Mouse (Mus musculus) CH12.LX (cell line): ENCODE measurements at regions not wholly inside any gene's neighbourhood (a gene's known extent, or its start where the extent isn't known, plus 50 kb on each side); places are given as distances from the start of the nearest gene placed in this dataset.

Source experiments
- DNase-seq: peaks from one replicate; pipeline ENCODE4 v3.0.0-alpha.2; 2013; ENCODE audit errors: extremely low read depth
- H3K27ac ChIP-seq: 2 replicates; pipeline ENCODE4 v1.5.1; 2012; ENCODE audit warnings: low read depth, mild to moderate bottlenecking, control low read depth, moderate library complexity; ENCODE audit not compliant: insufficient read depth
- H3K27me3 ChIP-seq: replicated peaks from 2 replicates; pipeline ENCODE3; 2012; ENCODE audit warnings: inconsistent platforms
- H3K36me3 ChIP-seq, 2 experiments: replicated peaks in 1 of 2; 2 replicates each; pipeline versions ENCODE3 to v1.6.1; 2012; ENCODE audit warnings: inconsistent platforms in 1 of 2, low read length in 1 of 2, mild to moderate bottlenecking in 1 of 2, mixed read lengths in 1 of 2, moderate library complexity in 1 of 2; ENCODE audit not compliant: control insufficient read depth in 1 of 2, insufficient read depth in 1 of 2
- H3K4me1 ChIP-seq, 2 experiments: 2 replicates each; pipeline ENCODE4 v1.6.1; 2012; ENCODE audit warnings: inconsistent platforms in 1 of 2, moderate library complexity in 1 of 2; ENCODE audit not compliant: insufficient read depth in 2 of 2, control insufficient read depth in 1 of 2
- H3K4me2 ChIP-seq: 2 replicates; pipeline ENCODE4 v1.6.1; 2012; ENCODE audit warnings: low read depth, mild to moderate bottlenecking, control low read depth; ENCODE audit not compliant: poor library complexity, insufficient read depth, severe bottlenecking
- H3K4me3 ChIP-seq, 3 experiments: fragments of 150-350 bp in 1 of 3; sonication (generic) in 1 of 3; replicated peaks in 1 of 3; 2 replicates each; pipeline versions ENCODE3 to v1.5.1; 2011 to 2012; ENCODE audit warnings: low read depth in 2 of 3, low read length in 2 of 3, mild to moderate bottlenecking in 2 of 3, moderate library complexity in 2 of 3, control low read depth in 1 of 3, improper control_type of control experiment in 1 of 3, inconsistent platforms in 1 of 3, mixed read lengths in 1 of 3; ENCODE audit not compliant: poor library complexity in 1 of 3
- H3K79me2 ChIP-seq: replicated peaks from 2 replicates; pipeline ENCODE4 v1.6.1; 2012; ENCODE audit warnings: mild to moderate bottlenecking, moderate library complexity; ENCODE audit not compliant: control insufficient read depth, poor library complexity, insufficient read depth, severe bottlenecking; ENCODE audit errors: extremely low read depth
- H3K9ac ChIP-seq: 2 replicates; pipeline ENCODE4 v1.6.1; 2012; ENCODE audit warnings: low read depth, mild to moderate bottlenecking, control low read depth, moderate library complexity; ENCODE audit not compliant: insufficient read depth
- H3K9me3 ChIP-seq: replicated peaks from 2 replicates; pipeline ENCODE3; 2012; ENCODE audit warnings: low read length, inconsistent platforms, mixed read lengths
- BHLHE40 ChIP-seq: IDR thresholded peaks from 2 replicates; pipeline ENCODE4 v1.6.1; 2011; ENCODE audit warnings: mild to moderate bottlenecking, low read depth, low read length, improper control_type of control experiment
- CHD1 ChIP-seq: IDR thresholded peaks from 2 replicates; pipeline ENCODE4 v1.6.1; 2012; ENCODE audit warnings: low read depth, low read length, improper control_type of control experiment, inconsistent platforms
- E2F4 ChIP-seq: IDR thresholded peaks from 2 replicates; pipeline ENCODE4 v1.6.1; 2011; ENCODE audit warnings: low read depth, low read length, improper control_type of control experiment; ENCODE audit not compliant: insufficient replicate concordance
- ELF1 ChIP-seq: IDR thresholded peaks from 2 replicates; pipeline ENCODE4 v1.6.1; 2014; ENCODE audit warnings: low read depth, mild to moderate bottlenecking, inconsistent platforms, low read length, improper control_type of control experiment
- ETS1 ChIP-seq: conservative IDR thresholded peaks from 2 replicates; pipeline ENCODE4 v1.6.1; 2012; ENCODE audit warnings: low read depth, mild to moderate bottlenecking, inconsistent platforms, low read length, improper control_type of control experiment, moderate library complexity
- JUN ChIP-seq: IDR thresholded peaks from 2 replicates; pipeline ENCODE4 v1.6.1; 2011; ENCODE audit warnings: low read depth, mild to moderate bottlenecking, low read length, improper control_type of control experiment, moderate library complexity; ENCODE audit not compliant: insufficient read depth
- MAZ ChIP-seq: IDR thresholded peaks from 2 replicates; pipeline ENCODE4 v1.6.1; 2012; ENCODE audit warnings: low read depth, mild to moderate bottlenecking, inconsistent platforms, low read length, improper control_type of control experiment, moderate library complexity
- MXI1 ChIP-seq: IDR thresholded peaks from 2 replicates; pipeline ENCODE4 v1.6.1; 2011; ENCODE audit warnings: mild to moderate bottlenecking, low read depth, low read length, improper control_type of control experiment
- NRF1 ChIP-seq: IDR thresholded peaks from 2 replicates; pipeline ENCODE4 v1.6.1; 2014; ENCODE audit warnings: low read depth, mild to moderate bottlenecking, inconsistent platforms, low read length, improper control_type of control experiment, moderate library complexity
- PAX5 ChIP-seq: IDR thresholded peaks from 2 replicates; pipeline ENCODE4 v1.6.1; 2012; ENCODE audit warnings: low read length, inconsistent platforms, mixed read lengths
- POLR2A ChIP-seq: IDR thresholded peaks from 2 replicates; pipeline ENCODE4 v1.6.1; 2011; ENCODE audit warnings: low read depth, mild to moderate bottlenecking, improper control_type of control experiment, low read length
- POLR2AphosphoS2 ChIP-seq: IDR thresholded peaks from 2 replicates; pipeline ENCODE4 v1.6.1; 2011; ENCODE audit warnings: low read depth, low read length, improper control_type of control experiment
- RAD21 ChIP-seq: IDR thresholded peaks from 2 replicates; pipeline ENCODE4 v1.6.1; 2011; ENCODE audit warnings: low read depth, mild to moderate bottlenecking, low read length, improper control_type of control experiment, moderate library complexity
- SIN3A ChIP-seq: IDR thresholded peaks from 2 replicates; pipeline ENCODE4 v1.6.1; 2012; ENCODE audit warnings: low read length, improper control_type of control experiment, inconsistent platforms
- TBP ChIP-seq: conservative IDR thresholded peaks from 2 replicates; pipeline ENCODE4 v1.6.1; 2011; ENCODE audit warnings: low read depth, low read length, improper control_type of control experiment
- TCF12 ChIP-seq: IDR thresholded peaks from 2 replicates; pipeline ENCODE4 v1.6.1; 2014; ENCODE audit warnings: low read depth, mild to moderate bottlenecking, inconsistent platforms, low read length, improper control_type of control experiment
- UBTF ChIP-seq: IDR thresholded peaks from 2 replicates; pipeline ENCODE4 v1.6.1; 2012; ENCODE audit warnings: low read depth, mild to moderate bottlenecking, inconsistent platforms, low read length, improper control_type of control experiment, moderate library complexity
- USF1 ChIP-seq: IDR thresholded peaks from 2 replicates; pipeline ENCODE4 v1.6.1; 2014; ENCODE audit warnings: low read depth, mild to moderate bottlenecking, inconsistent platforms, low read length, improper control_type of control experiment
- USF2 ChIP-seq: conservative IDR thresholded peaks from 2 replicates; pipeline ENCODE4 v1.6.1; 2011; ENCODE audit warnings: low read depth, low read length, improper control_type of control experiment
- dilution Hi-C: fragments of 300-500 bp; cut with MboI; formaldehyde crosslinking; loops from 2 replicates; pipeline ENCODE4 v1.14.3; 2020; ENCODE audit warnings: low sequenced_read_pairs; ENCODE audit not compliant: extremely low pct_unique_long_range_greater_than_20kb, extremely low pct_ligation_motif_present
- in situ Hi-C: fragments of 300-500 bp; cut with MboI; formaldehyde crosslinking; loops from 3 replicates; pipeline ENCODE4 v1.14.3; 2019; ENCODE audit warnings: low sequenced_read_pairs, low pct_ligation_motif_present, low pct_unique_long_range_greater_than_20kb, mixed read lengths

GRCm38 (mm10) chr11:52665343-52665742 is 99.1 kb upstream of the Fstl4 start:
- H3K4me2 ChIP-seq: no peak overlapping the region
- H3K9me3 ChIP-seq: peaks cover 10% of the 10 kb centered on the region
- H3K9ac ChIP-seq: no peak overlapping the region
- H3K4me3 ChIP-seq: no peak overlapping the region
- in situ Hi-C loops: no loop called here
- H3K79me2 ChIP-seq: no peaks in the 10 kb centered on the region
- no peaks in the 10 kb centered on the region for H3K4me1 ChIP-seq
- dilution Hi-C loops: no loop called here
- DNase-seq: no peak
- peaks cover 76% of the 10 kb centered on the region for H3K27me3 ChIP-seq
- no peak overlapping the region for H3K27ac ChIP-seq
- no peaks in the 10 kb centered on the region for H3K36me3 ChIP-seq
- TF ChIP-seq POLR2AphosphoS2 (no peak), NRF1 (no peak), ETS1 (no peak), MXI1 (no peak), ELF1 (no peak), TCF12 (no peak), JUN (no peak), UBTF (no peak), SIN3A (no peak), CHD1 (no peak), USF1 (no peak), E2F4 (no peak)

DNA sequence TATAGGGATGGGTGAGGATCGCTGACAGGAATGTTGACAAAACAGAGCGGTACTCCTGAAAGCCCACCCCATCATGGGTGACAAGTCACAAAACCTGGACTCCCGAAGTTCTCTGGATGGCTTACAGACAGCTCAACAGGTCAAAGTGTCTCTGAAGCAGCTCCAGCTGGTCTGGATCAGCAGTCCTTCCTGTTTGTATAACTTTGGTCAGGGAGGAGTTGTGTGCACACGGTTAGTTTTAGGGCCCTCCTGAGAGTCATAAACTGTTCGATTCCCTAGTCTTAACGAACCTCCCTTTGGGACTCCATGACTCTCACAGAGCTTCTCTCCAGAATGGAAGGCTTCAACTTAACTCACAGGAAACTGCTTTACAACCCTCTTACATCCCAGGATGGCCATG is 89.4 kb upstream of the Fstl4 start:
- H3K4me3 ChIP-seq: no peak overlapping the region
- H3K36me3 ChIP-seq: no peaks in the 10 kb centered on the region
- no peak overlapping the region for H3K27ac ChIP-seq
- no peak overlapping the region for H3K9ac ChIP-seq
- H3K9me3 ChIP-seq: no peaks in the 10 kb centered on the region
- TF ChIP-seq PAX5 (no peak), MAZ (no peak), POLR2A (no peak), USF1 (no peak), CHD1 (no peak), USF2 (no peak), RAD21 (no peak), TBP (no peak), BHLHE40 (no peak)
- no peaks in the 10 kb centered on the region for H3K79me2 ChIP-seq
- dilution Hi-C loops: no loop called here
- H3K4me1 ChIP-seq: no peaks in the 10 kb centered on the region
- in situ Hi-C loops: no loop called here
- H3K4me2 ChIP-seq: no peak overlapping the region
- DNase-seq: no peak
- peaks cover 79% of the 10 kb centered on the region for H3K27me3 ChIP-seq
